Mouse (Mus musculus): ENCODE data around the gene Fzd5.

GRCm38 (mm10) chr1:64779863-64780262, 42.3 kb upstream of the Fzd5 start:
- TF ChIP-seq CTCF (IDR thresholded peaks at IDR 0.05; ENCODE audit: extremely low read depth, insufficient read length, insufficient replicate concordance, low read depth, low read length) = no peak
- TF ChIP-seq POLR2A (IDR thresholded peaks at IDR 0.05; ENCODE audit: low read depth, low read length) = no peak

Measured in small intestine, adult 2 months (tissue).